Mouse (Mus musculus) midbrain, embryonic 12.5 days (tissue): ENCODE measurements at regions not wholly inside any gene's neighbourhood (a gene's known extent, or its start where the extent isn't known, plus 50 kb on each side); places are given as distances from the start of the nearest gene placed in this dataset.
"Not testable (repeated sequence)": the region's sequence is repeated elsewhere in the genome, so short reads cannot be mapped to it uniquely, and the experiment has no call there.

Experiments
- ATAC-seq: fragments of 200-750 bp; cut with Nextera tagmentation; 2 replicates; pipeline ENCODE4 v1.8.0; 2017; ENCODE audit warnings: low read depth, moderate TSS enrichment, moderate library complexity; ENCODE audit not compliant: low FRiP score
- H3K27ac ChIP-seq: fragments of 300-500 bp; sonication (generic); replicated peaks from 2 replicates; pipeline ENCODE4 v1.5.1; 2016; ENCODE audit warnings: mild to moderate bottlenecking
- H3K27me3 ChIP-seq: fragments of 300-500 bp; sonication (generic); 2 replicates; pipeline ENCODE4 v1.6.1; 2016; ENCODE audit warnings: mild to moderate bottlenecking
- H3K36me3 ChIP-seq: fragments of 300-500 bp; sonication (generic); 2 replicates; pipeline ENCODE4 v1.6.1; 2016
- H3K4me1 ChIP-seq: fragments of 300-500 bp; sonication (generic); 2 replicates; pipeline ENCODE4 v1.6.1; 2016
- H3K4me2 ChIP-seq: fragments of 300-500 bp; sonication (generic); replicated peaks from 2 replicates; pipeline ENCODE4 v1.6.1; 2016; ENCODE audit warnings: mild to moderate bottlenecking, moderate library complexity
- H3K4me3 ChIP-seq: fragments of 300-500 bp; sonication (generic); 2 replicates; pipeline ENCODE4 v1.5.1; 2016; ENCODE audit warnings: mild to moderate bottlenecking
- H3K9ac ChIP-seq: fragments of 300-500 bp; sonication (generic); replicated peaks from 2 replicates; pipeline ENCODE4 v1.6.1; 2016; ENCODE audit warnings: mild to moderate bottlenecking, moderate library complexity
- H3K9me3 ChIP-seq: fragments of 300-500 bp; sonication (generic); 2 replicates; pipeline ENCODE4 v1.6.1; 2016; ENCODE audit warnings: mild to moderate bottlenecking
- WGBS: fragments of 180-500 bp; shearing (Covaris S2); methylation state at CpG from one replicate; pipeline ENCODE4 v1.1.7; 2016; 5-methylcytosine and 5-hydroxymethylcytosine counted together

- ATAC-seq: 0 out of 2 replicates have a peak, but pooled peaks have one; percentile 16
- Histone ChIP-seq H3K4me1 (no peaks in the 10 kb centered on the region), H3K36me3 (no peaks in the 10 kb centered on the region), H3K27ac (no peak overlapping the region), H3K4me2 (no peak overlapping the region), H3K27me3 (no peaks in the 10 kb centered on the region), H3K9me3 (no peaks in the 10 kb centered on the region), H3K4me3 (no peak overlapping the region), H3K9ac (no peak overlapping the region)
- 68% methylated on average over 5 of the region's 5 CpGs for WGBS
Measured at GRCm38 (mm10) chr9:11126833-11127232, 222.3 kb upstream of the Cntn5 start.

DNA sequence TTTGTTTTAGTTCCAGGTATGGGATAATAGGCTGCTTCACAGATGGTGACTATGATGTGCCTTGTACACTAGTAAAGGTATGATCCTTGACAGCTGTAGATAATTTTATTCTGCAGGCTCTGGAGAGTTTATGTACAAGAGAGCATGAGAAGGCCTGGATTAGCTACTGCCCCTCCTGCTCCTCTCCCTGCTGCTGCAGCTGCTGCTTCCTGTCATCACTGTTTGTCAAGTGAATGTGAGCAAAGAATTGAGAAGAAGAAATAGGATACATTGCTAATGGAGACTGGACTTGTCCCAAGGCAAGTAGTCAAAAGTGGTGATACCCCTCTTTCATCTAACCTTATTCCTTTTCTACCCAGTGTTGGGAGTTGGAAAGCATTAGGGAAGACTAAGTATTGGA is 214.6 kb upstream of the Cntn5 start:
- H3K4me2 ChIP-seq: no peak overlapping the region
- H3K9me3 ChIP-seq: no peaks in the 10 kb centered on the region
- no peaks in the 10 kb centered on the region for H3K36me3 ChIP-seq
- H3K27me3 ChIP-seq: no peaks in the 10 kb centered on the region
- H3K27ac ChIP-seq: no peak overlapping the region
- no peak overlapping the region for H3K9ac ChIP-seq
- no peaks in the 10 kb centered on the region for H3K4me1 ChIP-seq
- H3K4me3 ChIP-seq: no peak overlapping the region
- ATAC-seq: no peak

DNA sequence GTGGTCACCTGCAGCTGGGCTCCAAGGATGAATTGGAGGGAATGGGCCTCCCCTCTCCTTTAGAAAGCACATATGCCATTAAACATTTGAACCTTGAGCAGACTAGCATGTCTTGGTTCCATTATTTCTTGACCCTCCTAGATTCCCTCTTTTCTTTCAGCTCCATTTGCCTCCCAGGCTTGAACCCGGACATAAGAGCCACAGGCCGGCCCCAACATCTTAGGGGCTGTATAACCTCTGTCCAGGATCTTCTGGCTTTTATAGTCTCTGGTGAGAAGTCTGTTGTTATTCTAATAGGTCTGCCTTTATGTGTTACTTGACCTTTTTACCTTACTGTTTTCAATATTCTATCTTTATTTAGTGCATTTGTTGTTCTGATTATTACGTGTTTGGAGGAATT is 203.3 kb upstream of the Cntn5 start:
- H3K4me3 ChIP-seq, H3K9me3 ChIP-seq, H3K27ac ChIP-seq, H3K9ac ChIP-seq, H3K4me1 ChIP-seq, H3K36me3 ChIP-seq, H3K4me2 ChIP-seq, H3K27me3 ChIP-seq, ATAC-seq: not testable (repeated sequence)
- WGBS: 71% methylated on average over 3 of the region's 3 CpGs

GRCm38 (mm10) chr9:11107212-11107611 is 202.6 kb upstream of the Cntn5 start:
- not testable (repeated sequence) for ATAC-seq

DNA sequence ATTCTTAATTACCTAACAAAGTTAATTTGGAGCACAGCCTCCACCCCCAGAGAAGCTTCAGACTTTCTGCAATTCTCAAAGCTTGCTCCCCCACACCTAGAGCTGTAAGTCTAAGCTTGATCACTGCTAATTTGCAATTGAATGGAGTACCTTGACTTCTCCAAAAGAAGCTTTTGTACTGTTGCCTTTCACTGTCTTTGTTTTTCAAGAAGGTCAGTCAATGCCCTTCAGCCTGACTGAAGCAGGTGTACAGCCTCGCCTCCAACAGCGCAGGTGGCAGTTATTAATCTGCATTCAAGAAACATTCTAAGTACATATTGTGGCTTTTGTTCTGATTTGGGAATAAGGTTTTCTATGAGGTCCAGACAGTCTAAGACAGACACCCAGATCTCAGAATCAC is 201.7 kb upstream of the Cntn5 start:
- no peak overlapping the region for H3K9ac ChIP-seq
- no peak overlapping the region for H3K27ac ChIP-seq
- H3K4me3 ChIP-seq: no peak overlapping the region
- WGBS: 84% methylated on average over 2 of the region's 2 CpGs
- no peak overlapping the region for H3K4me2 ChIP-seq
- no peaks in the 10 kb centered on the region for H3K9me3 ChIP-seq
- ATAC-seq: no peak
- H3K36me3 ChIP-seq: no peaks in the 10 kb centered on the region
- H3K27me3 ChIP-seq: no peaks in the 10 kb centered on the region
- no peaks in the 10 kb centered on the region for H3K4me1 ChIP-seq

More at GRCm38 (mm10) chr9:11107212-11107611, 202.6 kb upstream of the Cntn5 start:
- H3K27ac ChIP-seq, H3K36me3 ChIP-seq, H3K4me1 ChIP-seq, H3K27me3 ChIP-seq, H3K9me3 ChIP-seq, H3K4me2 ChIP-seq, H3K9ac ChIP-seq, H3K4me3 ChIP-seq: not testable (repeated sequence)
- WGBS: 96% methylated on average over 1 of the region's 1 CpGs

DNA sequence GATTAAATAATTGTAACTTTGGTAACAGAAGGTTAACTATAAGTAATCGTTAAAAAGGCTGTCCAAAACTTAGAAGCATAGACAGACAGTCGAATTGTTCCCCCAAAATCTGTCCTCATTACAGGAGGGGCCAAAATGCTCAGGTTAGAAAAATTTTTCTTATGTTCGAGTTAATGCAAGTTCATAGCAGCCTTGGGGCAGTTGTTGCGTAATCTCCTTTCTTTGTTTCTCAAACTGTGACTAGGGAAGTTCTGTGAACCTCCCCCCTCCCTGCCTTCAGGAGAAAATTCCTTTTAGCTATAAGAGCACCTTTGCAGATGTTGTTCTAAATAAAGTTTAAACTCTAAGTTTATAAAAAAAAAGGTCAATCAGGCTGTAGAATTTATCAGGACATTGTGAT is 198.9 kb upstream of the Cntn5 start:
- 81% methylated on average over 4 of the region's 4 CpGs for WGBS
- Histone ChIP-seq H3K36me3 (no peaks in the 10 kb centered on the region), H3K9me3 (no peaks in the 10 kb centered on the region), H3K4me1 (no peaks in the 10 kb centered on the region), H3K27ac (no peak overlapping the region), H3K4me3 (no peak overlapping the region), H3K9ac (no peak overlapping the region), H3K27me3 (no peaks in the 10 kb centered on the region), H3K4me2 (no peak overlapping the region)
- no peak for ATAC-seq

DNA sequence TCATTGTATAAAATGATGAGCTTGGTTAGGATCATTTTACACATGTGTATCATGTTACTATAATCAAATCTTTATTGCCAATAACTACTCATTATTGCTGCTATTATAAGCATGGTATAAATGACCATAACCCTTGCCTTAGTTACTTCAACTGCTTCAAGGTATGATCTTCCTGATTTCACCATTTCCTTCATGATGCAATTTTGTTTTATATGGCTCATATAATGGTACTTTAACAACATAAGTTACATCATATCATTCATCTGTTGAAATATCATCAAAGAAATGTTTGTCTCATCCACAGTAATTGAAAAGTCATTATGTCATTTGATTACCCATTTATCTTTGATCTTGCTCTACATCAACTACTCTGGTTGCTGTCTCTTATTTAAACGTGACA is 188.3 kb upstream of the Cntn5 start:
- no peaks in the 10 kb centered on the region for H3K4me1 ChIP-seq
- H3K27ac ChIP-seq: no peak overlapping the region
- ATAC-seq: no peak
- H3K9me3 ChIP-seq: no peaks in the 10 kb centered on the region
- no peak overlapping the region for H3K4me2 ChIP-seq
- WGBS: 85% methylated on average over 1 of the region's 1 CpGs
- no peak overlapping the region for H3K4me3 ChIP-seq
- H3K36me3 ChIP-seq: no peaks in the 10 kb centered on the region
- H3K9ac ChIP-seq: no peak overlapping the region
- H3K27me3 ChIP-seq: no peaks in the 10 kb centered on the region

GRCm38 (mm10) chr9:11067125-11067524 is 162.6 kb upstream of the Cntn5 start:
- H3K9me3 ChIP-seq, ATAC-seq, H3K27me3 ChIP-seq, H3K9ac ChIP-seq, H3K4me3 ChIP-seq, H3K27ac ChIP-seq, H3K4me1 ChIP-seq, H3K4me2 ChIP-seq, H3K36me3 ChIP-seq: not testable (repeated sequence)
- 64% methylated on average over 2 of the region's 2 CpGs for WGBS

- H3K36me3 ChIP-seq: no peaks in the 10 kb centered on the region
- no peaks in the 10 kb centered on the region for H3K27me3 ChIP-seq
- no peak overlapping the region for H3K27ac ChIP-seq
- H3K4me1 ChIP-seq: no peaks in the 10 kb centered on the region
- ATAC-seq: no peak
- H3K9ac ChIP-seq: no peak overlapping the region
- no peak overlapping the region for H3K4me2 ChIP-seq
- WGBS: 73% methylated on average over 1 of the region's 1 CpGs
- H3K9me3 ChIP-seq: no peaks in the 10 kb centered on the region
- H3K4me3 ChIP-seq: no peak overlapping the region
Measured at GRCm38 (mm10) chr9:11062856-11063255, 158.3 kb upstream of the Cntn5 start.
